Mouse (Mus musculus): ENCODE results near the gene Ipo13. TPM values are rescaled to one million over a fixed set of nuclear protein-coding genes. Genes with fewer than 3 reads are reported as not detected.
A peak's percentile ranks its signal among the peaks of the same experiment; 100 is the strongest.

Gene Ipo13
- polyA plus RNA-seq, 1 experiment from 2014 or later = 43.2 TPM

DNA sequence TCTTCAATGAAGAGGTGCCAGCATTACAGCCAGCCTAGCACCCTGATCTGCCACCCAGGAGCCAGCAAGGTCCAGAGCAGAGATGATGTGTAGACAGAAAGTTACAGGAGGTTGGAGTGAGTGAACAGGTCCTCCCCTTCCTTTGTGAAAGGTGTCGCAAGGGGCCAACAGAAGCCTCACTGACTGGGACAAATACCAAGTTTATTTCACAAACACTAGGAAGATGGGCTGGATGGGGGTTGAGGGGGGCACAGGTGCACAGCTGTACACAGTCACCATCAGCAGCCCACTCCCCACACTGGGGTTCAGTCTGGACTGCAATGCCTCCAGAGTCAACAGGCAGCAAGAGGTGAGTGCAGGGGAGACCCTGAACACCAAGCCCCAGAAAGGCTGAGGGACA is 30.7 kb downstream of the Ipo13 start:
- WGBS = 92% methylated on average over 1 of the region's 1 CpGs
- H3K27me3 ChIP-seq (replicated peaks; ENCODE audit: control insufficient read depth, insufficient read depth, low read length) = no peaks in the 10 kb centered on the region
- H3K36me3 ChIP-seq (ENCODE audit: control insufficient read depth, insufficient read depth, low read length) = peaks cover 45% of the 10 kb centered on the region
- peaks cover 16% of the 10 kb centered on the region for H3K4me1 ChIP-seq (replicated peaks; ENCODE audit: control insufficient read depth, insufficient read depth, low read length)
- DNase-seq (ENCODE audit: low spot score) (no peak), ATAC-seq (replicated peaks; ENCODE audit: low FRiP score, low TSS enrichment, low read depth) (no peak)
- no peak overlapping the region for H3K9ac ChIP-seq (ENCODE audit: low read length)
- H3K4me3 ChIP-seq (ENCODE audit: low read depth, low read length) = no peak overlapping the region
- H3K27ac ChIP-seq (ENCODE audit: low read depth) = no peak overlapping the region
- H3K9me3 ChIP-seq (ENCODE audit: control insufficient read depth, low read length) = no peaks in the 10 kb centered on the region
- H3K4me2 ChIP-seq (ENCODE audit: low read length) = no peak overlapping the region

- Histone ChIP-seq H3K4me3 (ENCODE audit: low read depth, low read length) (peak within 1 kb of the TSS; percentile 60), H3K36me3 (ENCODE audit: control insufficient read depth, insufficient read depth, low read length) (peaks cover 49% of the 10 kb centered on the region), H3K4me1 (replicated peaks; ENCODE audit: control insufficient read depth, insufficient read depth, low read length) (peaks cover 16% of the 10 kb centered on the region), H3K27ac (ENCODE audit: low read depth) (peak within 1 kb of the TSS; percentile 10), H3K9ac (ENCODE audit: low read length) (peak within 1 kb of the TSS; percentile 82), H3K27me3 (replicated peaks; ENCODE audit: control insufficient read depth, insufficient read depth, low read length) (no peaks in the 10 kb centered on the region), H3K4me2 (ENCODE audit: low read length) (peak within 1 kb of the TSS; percentile 79), H3K9me3 (ENCODE audit: control insufficient read depth, low read length) (no peaks in the 10 kb centered on the region)
- ATAC-seq (replicated peaks; ENCODE audit: low FRiP score, low TSS enrichment, low read depth) = peak; percentile 53
- peak; percentile 86 for DNase-seq (ENCODE audit: low spot score)
- under 1% methylated on average over 60 of the region's 103 CpGs for WGBS
These were observed 31.8 kb downstream of the Ipo13 start, which contains the start of gene B4galt2 for GRCm38 (mm10) chr4:117882701-117883691. B4galt2 (minus strand) TSS chr4:117883487.

GRCm38 (mm10) chr4:117878703-117879102 is 36.1 kb downstream of the Ipo13 start:
- H3K36me3 ChIP-seq (ENCODE audit: control insufficient read depth, insufficient read depth, low read length) = peaks cover 68% of the 10 kb centered on the region
- WGBS = 70% methylated on average over 5 of the region's 5 CpGs
- no peaks in the 10 kb centered on the region for H3K9me3 ChIP-seq (ENCODE audit: control insufficient read depth, low read length)
- no peak overlapping the region for H3K27ac ChIP-seq (ENCODE audit: low read depth)
- no peaks in the 10 kb centered on the region for H3K27me3 ChIP-seq (replicated peaks; ENCODE audit: control insufficient read depth, insufficient read depth, low read length)
- no peak overlapping the region for H3K4me2 ChIP-seq (ENCODE audit: low read length)
- H3K4me1 ChIP-seq (replicated peaks; ENCODE audit: control insufficient read depth, insufficient read depth, low read length) = peaks cover 8% of the 10 kb centered on the region; the same call in 1 of the 2 replicates
- DNase-seq (ENCODE audit: low spot score) = no peak
- ATAC-seq (replicated peaks; ENCODE audit: low FRiP score, low TSS enrichment, low read depth) = no peak
- no peak overlapping the region for H3K9ac ChIP-seq (ENCODE audit: low read length)
- H3K4me3 ChIP-seq (ENCODE audit: low read depth, low read length) = no peak overlapping the region

DNA sequence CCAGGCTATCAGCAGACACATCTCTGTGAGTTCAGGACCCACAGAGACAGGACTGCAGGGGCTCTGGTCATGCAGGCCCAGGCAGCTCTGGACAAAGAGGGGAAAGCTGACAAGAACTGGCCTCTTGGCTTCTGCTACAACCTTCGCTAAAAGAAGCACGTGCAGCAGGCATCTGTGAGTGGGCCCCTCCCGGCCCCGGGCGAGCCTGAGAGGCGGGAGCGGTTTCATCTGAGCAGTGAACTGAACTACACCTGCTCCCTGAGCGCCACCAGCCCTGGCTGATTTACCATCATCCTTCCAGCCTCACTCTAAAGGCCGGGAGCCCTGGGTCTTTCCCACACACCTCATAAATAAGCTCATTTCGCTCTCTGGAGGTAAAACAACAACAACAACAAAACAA is 36.5 kb downstream of the Ipo13 start:
- Histone ChIP-seq H3K4me1 (replicated peaks; ENCODE audit: control insufficient read depth, insufficient read depth, low read length) (peaks cover 6% of the 10 kb centered on the region; the same call in 1 of the 2 replicates), H3K9ac (ENCODE audit: low read length) (no peak overlapping the region), H3K27ac (ENCODE audit: low read depth) (no peak overlapping the region), H3K4me2 (ENCODE audit: low read length) (no peak overlapping the region), H3K36me3 (ENCODE audit: control insufficient read depth, insufficient read depth, low read length) (peaks cover 72% of the 10 kb centered on the region), H3K9me3 (ENCODE audit: control insufficient read depth, low read length) (no peaks in the 10 kb centered on the region), H3K4me3 (ENCODE audit: low read depth, low read length) (no peak overlapping the region), H3K27me3 (replicated peaks; ENCODE audit: control insufficient read depth, insufficient read depth, low read length) (no peaks in the 10 kb centered on the region)
- no peak for ATAC-seq (replicated peaks; ENCODE audit: low FRiP score, low TSS enrichment, low read depth)
- WGBS = 78% methylated on average over 10 of the region's 10 CpGs
- DNase-seq (ENCODE audit: low spot score) = no peak

GRCm38 (mm10) chr4:117873615-117874014 is 41.2 kb downstream of the Ipo13 start:
- 93% methylated on average over 9 of the region's 9 CpGs for WGBS
- no peak for ATAC-seq (replicated peaks; ENCODE audit: low FRiP score, low TSS enrichment, low read depth)
- no peak overlapping the region for H3K4me3 ChIP-seq (ENCODE audit: low read depth, low read length)

GRCm38 (mm10) chr4:117872471-117872886 is 42.3 kb downstream of the Ipo13 start, which contains the start of gene Ccdc24:
Ccdc24 (minus strand) TSS chr4:117872557.
- H3K27ac ChIP-seq (ENCODE audit: low read depth) = no peak within 1 kb of the TSS

More at GRCm38 (mm10) chr4:117873615-117874014, 41.2 kb downstream of the Ipo13 start:
- Histone ChIP-seq H3K9me3 (ENCODE audit: control insufficient read depth, low read length) (no peaks in the 10 kb centered on the region), H3K27ac (ENCODE audit: low read depth) (no peak overlapping the region), H3K4me1 (replicated peaks; ENCODE audit: control insufficient read depth, insufficient read depth, low read length) (peaks cover 8% of the 10 kb centered on the region), H3K4me2 (ENCODE audit: low read length) (no peak overlapping the region), H3K27me3 (replicated peaks; ENCODE audit: control insufficient read depth, insufficient read depth, low read length) (no peaks in the 10 kb centered on the region), H3K9ac (ENCODE audit: low read length) (no peak overlapping the region), H3K36me3 (ENCODE audit: control insufficient read depth, insufficient read depth, low read length) (peaks cover 48% of the 10 kb centered on the region)
- no peak for DNase-seq (ENCODE audit: low spot score)

GRCm38 (mm10) chr4:117871787-117872186 is 43.0 kb downstream of the Ipo13 start:
- H3K27me3 ChIP-seq (replicated peaks; ENCODE audit: control insufficient read depth, insufficient read depth, low read length) = no peaks in the 10 kb centered on the region
- H3K36me3 ChIP-seq (ENCODE audit: control insufficient read depth, insufficient read depth, low read length) = peaks cover 35% of the 10 kb centered on the region
- no peaks in the 10 kb centered on the region for H3K9me3 ChIP-seq (ENCODE audit: control insufficient read depth, low read length)
- no peak overlapping the region for H3K4me2 ChIP-seq (ENCODE audit: low read length)
- no peak overlapping the region for H3K9ac ChIP-seq (ENCODE audit: low read length)
- no peak overlapping the region for H3K27ac ChIP-seq (ENCODE audit: low read depth)
- ATAC-seq (replicated peaks; ENCODE audit: low FRiP score, low TSS enrichment, low read depth) = peak; percentile 4; the same call in 1 of the 2 replicates
- no peak overlapping the region for H3K4me3 ChIP-seq (ENCODE audit: low read depth, low read length)
- no peak for DNase-seq (ENCODE audit: low spot score)
- H3K4me1 ChIP-seq (replicated peaks; ENCODE audit: control insufficient read depth, insufficient read depth, low read length) = peaks cover 8% of the 10 kb centered on the region
- WGBS = 60% methylated on average over 7 of the region's 7 CpGs

More at GRCm38 (mm10) chr4:117872471-117872886, 42.3 kb downstream of the Ipo13 start, which contains the start of gene Ccdc24:
- H3K4me2 ChIP-seq (ENCODE audit: low read length) = peak within 1 kb of the TSS; percentile 51
- WGBS = 6% methylated on average over 14 of the region's 14 CpGs
- H3K27me3 ChIP-seq (replicated peaks; ENCODE audit: control insufficient read depth, insufficient read depth, low read length) = no peaks in the 10 kb centered on the region
- DNase-seq (ENCODE audit: low spot score) (no peak), ATAC-seq (replicated peaks; ENCODE audit: low FRiP score, low TSS enrichment, low read depth) (peak; percentile 36)
- peak within 1 kb of the TSS; percentile 10 for H3K4me3 ChIP-seq (ENCODE audit: low read depth, low read length)
- no peaks in the 10 kb centered on the region for H3K9me3 ChIP-seq (ENCODE audit: control insufficient read depth, low read length)
- peaks cover 42% of the 10 kb centered on the region for H3K36me3 ChIP-seq (ENCODE audit: control insufficient read depth, insufficient read depth, low read length)
- peaks cover 8% of the 10 kb centered on the region for H3K4me1 ChIP-seq (replicated peaks; ENCODE audit: control insufficient read depth, insufficient read depth, low read length)
- H3K9ac ChIP-seq (ENCODE audit: low read length) = peak within 1 kb of the TSS; percentile 32

GRCm38 (mm10) chr4:117870437-117870836 is 44.4 kb downstream of the Ipo13 start:
- Histone ChIP-seq H3K27ac (ENCODE audit: low read depth) (no peak overlapping the region), H3K27me3 (replicated peaks; ENCODE audit: control insufficient read depth, insufficient read depth, low read length) (no peaks in the 10 kb centered on the region), H3K36me3 (ENCODE audit: control insufficient read depth, insufficient read depth, low read length) (peaks cover 22% of the 10 kb centered on the region), H3K4me1 (replicated peaks; ENCODE audit: control insufficient read depth, insufficient read depth, low read length) (peaks cover 13% of the 10 kb centered on the region), H3K4me2 (ENCODE audit: low read length) (no peak overlapping the region), H3K9ac (ENCODE audit: low read length) (no peak overlapping the region), H3K9me3 (ENCODE audit: control insufficient read depth, low read length) (no peaks in the 10 kb centered on the region), H3K4me3 (ENCODE audit: low read depth, low read length) (no peak overlapping the region)
- no peak for DNase-seq (ENCODE audit: low spot score)
- ATAC-seq (replicated peaks; ENCODE audit: low FRiP score, low TSS enrichment, low read depth) = no peak
- WGBS = 60% methylated on average over 1 of the region's 1 CpGs

All from intestine, embryonic 14.5 days (tissue).